Mouse (Mus musculus) limb, embryonic 12.5 days (tissue): ENCODE measurements at regions not wholly inside any gene's neighbourhood (a gene's known extent, or its start where the extent isn't known, plus 50 kb on each side); places are given as distances from the start of the nearest gene placed in this dataset.

Source experiments
- ATAC-seq: fragments of 200-750 bp; cut with Nextera tagmentation; 2 replicates; pipeline ENCODE4 v1.8.0; 2017; ENCODE audit warnings: low read depth, moderate TSS enrichment; ENCODE audit not compliant: insufficient number of reproducible peaks, insufficient read depth, low FRiP score, low TSS enrichment
- H3K27ac ChIP-seq: fragments of 300-500 bp; sonication (generic); 2 replicates; pipeline ENCODE4 v1.5.1; 2016; ENCODE audit warnings: mild to moderate bottlenecking, moderate library complexity
- H3K27me3 ChIP-seq: fragments of 300-500 bp; sonication (generic); 2 replicates; pipeline ENCODE4 v1.6.1; 2016; ENCODE audit warnings: mild to moderate bottlenecking, moderate library complexity
- H3K36me3 ChIP-seq: fragments of 300-500 bp; sonication (generic); 2 replicates; pipeline ENCODE4 v1.6.1; 2016; ENCODE audit warnings: mild to moderate bottlenecking, moderate library complexity
- H3K4me1 ChIP-seq: fragments of 300-500 bp; sonication (generic); replicated peaks from 2 replicates; pipeline ENCODE4 v1.6.1; 2016
- H3K4me2 ChIP-seq: fragments of 300-500 bp; sonication (generic); 2 replicates; pipeline ENCODE4 v1.6.1; 2016; ENCODE audit warnings: mild to moderate bottlenecking, moderate library complexity
- H3K4me3 ChIP-seq: fragments of 300-500 bp; sonication (generic); replicated peaks from 2 replicates; pipeline ENCODE4 v1.5.1; 2016; ENCODE audit warnings: mild to moderate bottlenecking
- H3K9ac ChIP-seq: fragments of 300-500 bp; sonication (generic); replicated peaks from 2 replicates; pipeline ENCODE4 v1.6.1; 2016; ENCODE audit warnings: mild to moderate bottlenecking, moderate library complexity
- H3K9me3 ChIP-seq: fragments of 300-500 bp; sonication (generic); 2 replicates; pipeline ENCODE4 v1.6.1; 2016; ENCODE audit warnings: mild to moderate bottlenecking, moderate library complexity
- WGBS: fragments of 180-500 bp; shearing (Covaris S2); methylation state at CpG from one replicate; pipeline ENCODE4 v1.1.7; 2016; 5-methylcytosine and 5-hydroxymethylcytosine counted together

DNA sequence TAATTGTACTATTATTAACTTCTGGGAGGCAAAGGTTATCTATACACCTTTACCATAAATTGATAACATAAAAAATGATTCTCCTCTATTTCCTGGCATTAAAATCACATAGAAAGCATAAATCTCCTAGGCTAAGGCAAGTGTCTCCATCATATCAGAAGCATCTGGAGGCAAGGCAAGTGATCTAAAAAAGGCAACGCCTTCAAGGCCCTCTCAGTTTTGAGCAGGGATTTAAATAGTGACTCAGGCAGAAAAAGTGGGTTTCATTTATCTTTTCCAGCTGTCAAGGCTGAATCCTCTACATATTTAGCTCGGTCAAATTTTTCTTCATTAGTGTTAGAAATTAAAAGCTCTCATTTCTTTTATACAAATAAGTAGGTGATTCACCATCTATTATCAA lies 430.0 kb upstream of the Gpc5 start:
- no peak overlapping the region for H3K27ac ChIP-seq

DNA sequence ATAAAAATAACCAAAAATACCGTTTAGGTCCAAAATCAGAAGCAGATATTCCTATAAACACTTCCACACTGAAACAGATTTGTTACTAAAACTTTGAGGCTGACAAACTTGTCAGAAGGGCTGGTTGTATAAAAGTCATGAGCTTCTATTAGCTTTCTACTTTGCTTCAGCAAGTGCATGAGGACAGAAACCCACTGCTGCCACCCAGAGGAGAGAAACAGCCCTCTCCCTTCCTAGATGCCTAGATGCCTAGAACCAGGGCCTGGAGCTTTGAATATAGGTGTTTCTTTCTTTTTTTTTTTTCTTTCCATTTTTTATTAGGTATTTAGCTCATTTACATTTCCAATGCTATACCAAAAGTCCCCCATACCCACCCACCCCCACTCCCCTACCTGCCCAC lies 406.9 kb upstream of the Gpc5 start:
- no peak overlapping the region for H3K27ac ChIP-seq
- H3K4me2 ChIP-seq, result no peak overlapping the region
- H3K9me3 ChIP-seq, result no peaks in the 10 kb centered on the region
- no peaks in the 10 kb centered on the region for H3K36me3 ChIP-seq
- H3K4me3 ChIP-seq, result no peak overlapping the region
- ATAC-seq, result no peak
- no peak overlapping the region for H3K9ac ChIP-seq
- no peaks in the 10 kb centered on the region for H3K27me3 ChIP-seq
- WGBS, result 75% methylated on average over 1 of the region's 1 CpGs
- no peaks in the 10 kb centered on the region for H3K4me1 ChIP-seq

More for the DNA sequence above, 430.0 kb upstream of the Gpc5 start:
- WGBS, result 68% methylated on average over 2 of the region's 2 CpGs
- H3K4me2 ChIP-seq, result no peak overlapping the region
- H3K9ac ChIP-seq, result no peak overlapping the region
- no peaks in the 10 kb centered on the region for H3K36me3 ChIP-seq
- H3K4me3 ChIP-seq, result no peak overlapping the region
- no peaks in the 10 kb centered on the region for H3K9me3 ChIP-seq
- H3K27me3 ChIP-seq, result no peaks in the 10 kb centered on the region
- H3K4me1 ChIP-seq, result no peaks in the 10 kb centered on the region
- no peak for ATAC-seq

DNA sequence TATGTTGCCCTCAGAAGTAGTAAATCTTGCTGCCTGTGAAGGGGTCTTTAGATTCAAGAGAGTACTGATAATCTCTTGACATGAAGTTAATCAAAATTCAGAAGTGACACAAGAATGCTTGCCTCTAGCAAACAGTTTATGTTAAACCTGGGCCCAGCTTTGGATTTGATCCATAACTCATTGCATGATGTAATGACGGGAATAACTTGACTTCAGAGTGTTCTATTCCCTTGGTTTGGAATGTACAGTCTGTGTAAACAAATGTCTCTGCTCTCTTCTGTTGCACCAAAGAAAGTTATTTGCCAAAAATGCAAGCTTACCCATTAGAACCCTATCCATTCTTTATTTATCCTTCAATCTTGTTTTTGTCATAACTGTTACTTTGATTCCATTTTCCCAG lies 397.1 kb upstream of the Gpc5 start:
- no peak for ATAC-seq
- no peak overlapping the region for H3K27ac ChIP-seq
- H3K9ac ChIP-seq, result no peak overlapping the region
- H3K27me3 ChIP-seq, result no peaks in the 10 kb centered on the region
- no peak overlapping the region for H3K4me3 ChIP-seq
- no peak overlapping the region for H3K4me2 ChIP-seq
- H3K36me3 ChIP-seq, result no peaks in the 10 kb centered on the region
- 85% methylated on average over 1 of the region's 1 CpGs for WGBS
- no peaks in the 10 kb centered on the region for H3K4me1 ChIP-seq
- no peaks in the 10 kb centered on the region for H3K9me3 ChIP-seq

DNA sequence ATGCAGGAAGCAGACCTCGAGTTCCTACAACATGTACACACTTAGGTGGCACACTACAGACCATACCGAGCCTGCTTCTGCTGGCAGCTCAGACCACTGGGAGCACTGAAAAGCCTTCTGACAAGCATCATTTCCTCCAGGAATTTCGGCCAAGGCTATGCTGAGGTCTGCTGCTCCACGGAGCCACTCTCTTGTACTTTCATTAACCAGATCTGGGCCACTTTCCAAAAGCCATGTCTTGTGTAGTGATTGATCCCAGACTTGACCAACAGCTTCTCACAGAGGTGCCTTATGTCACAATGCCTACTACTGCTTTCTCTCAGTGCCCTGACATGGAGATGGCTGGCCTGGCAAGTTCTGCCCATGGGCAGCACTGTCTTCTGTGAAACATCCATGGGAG lies 394.5 kb upstream of the Gpc5 start:
- no peak overlapping the region for H3K27ac ChIP-seq

DNA sequence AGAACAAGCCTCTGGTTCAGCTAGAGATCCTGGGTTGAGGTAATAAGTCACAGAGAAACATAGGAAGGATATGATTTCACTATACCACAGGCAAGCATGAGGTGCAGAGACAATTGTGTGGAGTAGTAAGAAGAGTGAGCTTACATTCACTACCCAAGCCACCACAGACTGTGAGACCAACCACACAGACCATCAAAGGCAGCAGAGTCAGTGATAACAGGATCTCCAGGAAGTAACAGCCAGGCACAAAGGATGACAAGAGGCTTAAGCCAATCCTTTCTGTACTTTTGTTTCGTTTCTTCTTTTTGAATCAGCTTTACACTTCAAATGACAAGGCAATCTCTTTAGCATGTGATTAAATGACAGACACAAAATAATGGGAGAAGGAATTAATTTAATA lies 368.9 kb upstream of the Gpc5 start:
- ATAC-seq, result no peak
- H3K4me1 ChIP-seq, result no peaks in the 10 kb centered on the region
- WGBS, result 50% methylated on average over 1 of the region's 1 CpGs
- H3K4me2 ChIP-seq, result no peak overlapping the region
- no peaks in the 10 kb centered on the region for H3K27me3 ChIP-seq
- H3K27ac ChIP-seq, result no peak overlapping the region
- H3K9ac ChIP-seq, result no peak overlapping the region
- H3K4me3 ChIP-seq, result no peak overlapping the region
- H3K9me3 ChIP-seq, result no peaks in the 10 kb centered on the region
- no peaks in the 10 kb centered on the region for H3K36me3 ChIP-seq

More for the DNA sequence above, 394.5 kb upstream of the Gpc5 start:
- Histone ChIP-seq H3K4me3 (no peak overlapping the region), H3K36me3 (no peaks in the 10 kb centered on the region), H3K4me1 (no peaks in the 10 kb centered on the region), H3K27me3 (no peaks in the 10 kb centered on the region), H3K9me3 (no peaks in the 10 kb centered on the region), H3K9ac (no peak overlapping the region), H3K4me2 (no peak overlapping the region)
- WGBS, result 83% methylated on average over 4 of the region's 4 CpGs
- ATAC-seq, result no peak

DNA sequence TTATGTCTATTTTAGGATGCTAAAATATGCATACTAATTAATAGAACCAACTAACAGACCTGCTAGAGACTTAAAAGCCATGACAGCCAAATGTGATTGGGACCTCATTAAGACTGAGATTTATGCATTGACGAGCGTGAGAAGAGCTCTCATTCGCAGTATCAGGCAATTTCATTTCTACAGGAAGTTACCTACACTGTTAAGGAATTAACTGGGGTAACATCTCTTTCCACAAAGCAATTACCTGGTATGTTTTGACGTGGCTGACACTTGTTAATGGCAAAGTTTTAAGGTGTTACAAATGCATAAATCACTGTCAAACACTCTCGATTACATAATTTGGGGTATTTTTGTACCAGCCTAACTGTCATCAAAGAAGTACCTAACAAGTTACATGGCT lies 324.7 kb upstream of the Gpc5 start:
- WGBS, result 78% methylated on average over 5 of the region's 5 CpGs
- no peak for ATAC-seq
- no peak overlapping the region for H3K4me2 ChIP-seq

DNA sequence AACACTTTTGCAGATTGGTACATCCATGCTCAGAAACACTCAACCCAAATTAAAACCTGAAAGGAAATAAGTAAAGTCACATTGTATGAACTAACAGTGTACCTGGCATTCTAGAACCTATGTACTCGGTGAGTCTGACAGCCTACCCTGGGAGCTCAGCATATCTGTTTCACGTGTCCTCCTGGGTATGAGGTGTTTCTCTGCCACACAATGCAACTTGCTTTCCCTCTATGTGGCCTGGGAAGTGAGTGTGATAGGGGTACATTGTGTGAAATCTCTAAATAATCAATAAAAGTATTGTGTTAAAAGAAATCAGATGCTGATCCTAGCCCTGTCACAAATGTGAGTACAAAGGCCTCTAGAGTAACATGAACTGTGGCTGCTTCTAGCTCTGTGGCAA lies 315.3 kb upstream of the Gpc5 start:
- Histone ChIP-seq H3K4me3 (no peak overlapping the region), H3K27ac (no peak overlapping the region), H3K27me3 (no peaks in the 10 kb centered on the region), H3K9me3 (no peaks in the 10 kb centered on the region), H3K9ac (no peak overlapping the region), H3K36me3 (no peaks in the 10 kb centered on the region), H3K4me1 (no peaks in the 10 kb centered on the region), H3K4me2 (no peak overlapping the region)
- WGBS, result 77% methylated on average over 2 of the region's 2 CpGs
- no peak for ATAC-seq

More for the DNA sequence above, 324.7 kb upstream of the Gpc5 start:
- Histone ChIP-seq H3K9ac (no peak overlapping the region), H3K36me3 (no peaks in the 10 kb centered on the region), H3K4me1 (no peaks in the 10 kb centered on the region), H3K27me3 (no peaks in the 10 kb centered on the region), H3K4me3 (no peak overlapping the region), H3K9me3 (no peaks in the 10 kb centered on the region), H3K27ac (no peak overlapping the region)

DNA sequence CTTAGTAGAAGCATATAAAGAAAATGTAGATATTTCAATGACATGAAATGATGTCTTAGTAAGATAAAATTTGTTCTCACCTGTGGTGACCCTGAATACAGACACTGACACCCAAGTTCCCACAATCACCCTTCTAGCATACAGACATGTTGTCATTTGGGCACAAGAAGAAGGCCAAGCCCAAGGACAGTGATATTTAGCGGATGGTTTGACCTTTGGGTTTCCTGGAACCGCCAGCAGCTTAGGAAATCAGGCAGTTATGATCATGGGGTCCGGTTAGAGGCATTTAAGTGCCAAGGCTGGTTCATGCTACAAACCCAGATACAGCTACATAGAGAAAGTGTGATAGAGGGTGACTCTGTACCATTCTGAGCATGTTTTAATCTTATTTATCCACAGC lies 310.2 kb upstream of the Gpc5 start:
- Histone ChIP-seq H3K9me3 (no peaks in the 10 kb centered on the region), H3K36me3 (no peaks in the 10 kb centered on the region), H3K27me3 (no peaks in the 10 kb centered on the region), H3K4me3 (no peak overlapping the region), H3K9ac (no peak overlapping the region), H3K4me2 (no peak overlapping the region), H3K4me1 (no peaks in the 10 kb centered on the region), H3K27ac (no peak overlapping the region)
- no peak for ATAC-seq
- WGBS, result 90% methylated on average over 3 of the region's 3 CpGs

DNA sequence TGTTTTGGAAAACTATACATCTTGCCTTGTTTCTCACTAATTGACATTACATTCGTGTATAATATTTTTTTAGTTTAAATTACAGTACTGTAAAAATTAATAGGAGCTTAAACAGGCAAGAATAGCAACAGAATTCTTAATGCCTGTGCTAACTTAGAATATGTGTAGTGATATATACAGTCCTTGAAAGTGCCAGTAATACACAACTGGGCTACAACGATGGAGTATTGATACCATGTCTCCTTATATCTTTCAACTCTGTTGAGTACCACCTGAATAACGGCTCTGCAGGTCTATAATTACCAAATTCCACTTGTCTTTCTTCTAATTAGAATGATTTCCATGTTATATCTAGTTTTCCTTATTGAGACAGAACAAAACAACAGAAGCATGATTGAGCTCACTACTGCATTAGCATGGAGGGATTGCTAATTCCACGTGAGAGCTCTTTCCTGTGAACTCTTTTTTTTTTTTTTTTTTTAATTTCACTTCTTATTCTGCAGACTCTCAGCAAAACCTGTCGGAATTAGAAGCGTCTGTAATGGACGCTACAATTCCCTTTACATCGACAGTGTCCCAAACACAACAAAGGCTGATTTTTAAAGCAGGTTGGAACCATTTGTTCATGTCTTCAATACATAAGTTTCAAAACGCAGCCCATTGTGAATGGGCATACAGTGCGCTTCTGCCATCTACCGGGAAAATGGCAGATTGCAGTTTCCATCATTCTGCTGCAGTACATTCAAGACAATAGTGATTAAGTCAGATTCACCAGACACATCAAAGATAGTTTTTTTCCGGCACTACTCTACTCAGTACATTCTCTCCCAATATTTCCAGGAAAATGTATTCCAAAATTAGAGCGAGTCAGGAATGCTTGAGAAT lies 300.8 kb upstream of the Gpc5 start:
- WGBS, result 24% methylated on average over 13 of the region's 13 CpGs
- peak overlapping the region; percentile 32 for H3K4me2 ChIP-seq
- H3K9me3 ChIP-seq, result no peaks in the 10 kb centered on the region
- no peaks in the 10 kb centered on the region for H3K36me3 ChIP-seq
- peak; percentile 66; the same call in 1 of the 2 replicates for ATAC-seq
- no peak overlapping the region for H3K4me3 ChIP-seq
- H3K27ac ChIP-seq, result no peak overlapping the region
- H3K4me1 ChIP-seq, result no peaks in the 10 kb centered on the region
- no peak overlapping the region for H3K9ac ChIP-seq
- no peaks in the 10 kb centered on the region for H3K27me3 ChIP-seq

DNA sequence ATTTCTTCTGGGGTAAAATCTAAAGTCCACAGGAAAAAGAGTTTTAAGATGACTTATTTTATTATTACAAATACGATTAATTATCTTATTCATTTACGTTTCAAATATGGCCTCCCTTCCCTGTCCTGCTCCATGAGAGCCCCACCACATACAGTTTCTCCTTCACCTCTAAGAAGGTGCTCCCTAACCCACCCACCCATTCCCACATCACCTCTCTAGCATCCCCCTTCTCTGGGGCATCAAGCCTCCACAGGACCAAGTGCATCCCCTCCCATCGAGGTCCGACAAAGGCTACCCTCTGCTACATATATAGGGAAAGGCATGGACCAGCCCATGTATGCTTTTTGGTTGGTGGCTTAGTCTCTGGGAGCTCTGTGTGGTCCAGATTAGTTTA lies 300.2 kb upstream of the Gpc5 start:
- H3K4me1 ChIP-seq, result no peaks in the 10 kb centered on the region
- whole genome bisulfite sequencing, result 66% methylated on average over 4 of the region's 4 CpGs
- H3K9me3 ChIP-seq, result no peaks in the 10 kb centered on the region
- no peaks in the 10 kb centered on the region for H3K36me3 ChIP-seq
- 0 out of 2 replicates have a peak, but pooled peaks have one; percentile 42 for ATAC-seq
- H3K9ac ChIP-seq, result no peak overlapping the region
- no peaks in the 10 kb centered on the region for H3K27me3 ChIP-seq
- H3K4me2 ChIP-seq, result no peak overlapping the region
- H3K4me3 ChIP-seq, result no peak overlapping the region
- H3K27ac ChIP-seq, result no peak overlapping the region

DNA sequence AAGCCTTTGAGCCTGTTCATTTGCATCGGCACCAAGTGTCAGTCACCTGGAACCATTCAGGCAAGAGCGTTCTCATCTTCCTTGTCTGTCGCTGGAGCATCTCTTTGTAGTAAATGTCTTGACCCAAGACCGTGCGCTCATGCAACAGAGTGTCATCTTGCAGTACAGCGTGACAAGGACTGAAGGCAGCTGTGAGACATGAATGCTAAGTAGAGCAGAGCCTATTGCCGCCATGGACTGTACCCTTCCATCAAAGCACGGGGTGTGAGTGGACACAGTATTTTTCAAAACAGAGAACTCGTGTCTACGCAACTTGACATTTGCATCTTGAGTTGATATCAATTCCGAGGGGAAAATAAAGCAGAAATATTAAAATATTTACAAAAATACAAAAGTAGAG lies 287.4 kb upstream of the Gpc5 start:
- Histone ChIP-seq H3K4me2 (no peak overlapping the region), H3K4me1 (no peaks in the 10 kb centered on the region), H3K36me3 (no peaks in the 10 kb centered on the region), H3K27me3 (no peaks in the 10 kb centered on the region), H3K9ac (no peak overlapping the region), H3K9me3 (no peaks in the 10 kb centered on the region), H3K4me3 (no peak overlapping the region), H3K27ac (no peak overlapping the region)
- WGBS, result 93% methylated on average over 11 of the region's 11 CpGs
- no peak for ATAC-seq

DNA sequence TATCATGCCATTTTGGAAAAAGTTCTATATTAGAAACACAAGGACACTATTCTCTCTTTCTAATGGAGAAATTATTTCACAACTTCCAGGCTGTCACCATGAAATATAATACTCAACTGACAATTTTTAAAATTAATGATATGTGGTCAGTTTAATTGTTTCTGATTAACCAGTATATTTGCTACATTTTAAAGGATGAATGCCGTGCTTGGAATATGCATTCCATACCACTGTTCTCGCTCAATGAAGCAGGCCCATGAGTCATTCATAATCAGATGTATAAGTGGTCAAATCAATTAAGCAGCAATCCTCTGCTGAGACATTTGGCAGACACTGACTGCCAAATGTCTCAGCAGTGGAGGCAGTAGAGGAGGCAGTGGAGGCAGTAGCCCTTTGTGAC lies 283.4 kb upstream of the Gpc5 start:
- Histone ChIP-seq H3K4me3 (no peak overlapping the region), H3K4me1 (no peaks in the 10 kb centered on the region), H3K27ac (no peak overlapping the region), H3K9me3 (no peaks in the 10 kb centered on the region), H3K4me2 (no peak overlapping the region), H3K27me3 (no peaks in the 10 kb centered on the region), H3K9ac (no peak overlapping the region), H3K36me3 (no peaks in the 10 kb centered on the region)
- 90% methylated on average over 2 of the region's 2 CpGs for WGBS
- ATAC-seq, result no peak
